Mouse (Mus musculus): ENCODE measurements at regions not wholly inside any gene's neighbourhood (a gene's known extent, or its start where the extent isn't known, plus 50 kb on each side); places are given as distances from the start of the nearest gene placed in this dataset.
"Not testable (repeated sequence)": the region's sequence is repeated elsewhere in the genome, so short reads cannot be mapped to it uniquely, and the experiment has no call there.

GRCm38 (mm10) chr15:5847413-5848100, 452.0 kb upstream of the Dab2 start:
- no peak for ATAC-seq (replicated peaks; ENCODE audit: extremely low read depth, insufficient read depth, low FRiP score)
- WGBS: 88% methylated on average over 3 of the region's 3 CpGs
- Histone ChIP-seq H3K4me3 (ENCODE audit: low read length) (no peak overlapping the region), H3K36me3 (ENCODE audit: control insufficient read depth, insufficient read depth) (no peaks in the 10 kb centered on the region), H3K9ac (ENCODE audit: low read length) (no peak overlapping the region), H3K27ac (ENCODE audit: low read length) (no peak overlapping the region), H3K27me3 (ENCODE audit: control insufficient read depth, insufficient read depth, low read length) (no peaks in the 10 kb centered on the region), H3K4me1 (ENCODE audit: control insufficient read depth, insufficient read depth, low read length) (peaks cover under 1% of the 10 kb centered on the region; the same call in 1 of the 2 replicates), H3K9me3 (replicated peaks; ENCODE audit: control insufficient read depth, low read length) (no peaks in the 10 kb centered on the region), H3K4me2 (ENCODE audit: low read depth, low read length) (no peak overlapping the region)

DNA sequence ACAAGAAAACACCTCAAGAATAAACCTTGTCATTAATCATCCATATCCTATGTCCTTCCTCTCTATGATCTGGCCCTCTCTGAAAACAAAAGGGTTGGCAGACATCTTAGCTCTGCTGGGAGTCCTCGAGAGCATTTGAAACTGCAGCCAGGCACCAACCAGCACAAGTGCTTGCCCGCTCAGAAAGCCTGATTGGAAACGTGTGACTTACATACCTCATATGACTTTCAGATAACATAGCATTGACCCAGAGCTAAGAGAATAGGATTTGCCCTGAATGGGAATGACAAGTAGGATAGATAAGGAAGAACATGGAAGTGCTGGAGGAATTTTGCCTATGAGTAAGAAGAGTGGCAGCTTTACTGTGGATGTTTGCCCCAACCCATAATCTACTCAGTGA, 447.1 kb upstream of the Dab2 start:
- no peaks in the 10 kb centered on the region for H3K9me3 ChIP-seq (replicated peaks; ENCODE audit: control insufficient read depth, low read length)
- H3K27ac ChIP-seq (ENCODE audit: low read length): no peak overlapping the region
- no peak overlapping the region for H3K4me3 ChIP-seq (ENCODE audit: low read length)
- H3K9ac ChIP-seq (ENCODE audit: low read length): no peak overlapping the region
- peak; percentile 55; the same call in 1 of the 2 replicates for ATAC-seq (replicated peaks; ENCODE audit: extremely low read depth, insufficient read depth, low FRiP score)
- H3K4me2 ChIP-seq (ENCODE audit: low read depth, low read length): no peak overlapping the region
- no peaks in the 10 kb centered on the region for H3K36me3 ChIP-seq (ENCODE audit: control insufficient read depth, insufficient read depth)
- peaks cover 3% of the 10 kb centered on the region; the same call in 1 of the 2 replicates for H3K4me1 ChIP-seq (ENCODE audit: control insufficient read depth, insufficient read depth, low read length)
- no peaks in the 10 kb centered on the region for H3K27me3 ChIP-seq (ENCODE audit: control insufficient read depth, insufficient read depth, low read length)
- 27% methylated on average over 3 of the region's 3 CpGs for WGBS

DNA sequence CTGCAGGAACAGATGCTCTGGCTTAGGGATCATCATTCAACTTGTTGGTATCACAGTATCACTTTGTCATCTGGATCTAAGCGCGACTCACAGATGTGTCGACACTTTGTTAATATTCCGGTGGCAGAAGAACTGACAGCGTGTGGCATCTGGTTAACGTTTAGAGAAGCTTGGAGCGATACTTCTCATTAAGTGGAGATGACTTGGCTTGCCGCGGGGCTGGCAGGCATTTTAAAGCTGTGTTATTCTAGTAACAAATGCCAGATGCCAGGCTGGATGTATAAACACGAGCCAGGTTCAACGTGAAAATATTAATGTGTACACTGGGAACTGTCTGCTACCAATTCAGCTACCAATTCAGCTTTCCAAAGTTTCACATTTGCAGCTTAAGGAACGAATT, 430.3 kb upstream of the Dab2 start:
- peak overlapping the region; percentile 38 for H3K4me2 ChIP-seq (ENCODE audit: low read depth, low read length)
- no peaks in the 10 kb centered on the region for H3K36me3 ChIP-seq (ENCODE audit: control insufficient read depth, insufficient read depth)
- no peak overlapping the region for H3K27ac ChIP-seq (ENCODE audit: low read length)
- H3K27me3 ChIP-seq (ENCODE audit: control insufficient read depth, insufficient read depth, low read length): no peaks in the 10 kb centered on the region
- no peak overlapping the region for H3K9ac ChIP-seq (ENCODE audit: low read length)
- no peaks in the 10 kb centered on the region for H3K4me1 ChIP-seq (ENCODE audit: control insufficient read depth, insufficient read depth, low read length)
- ATAC-seq (replicated peaks; ENCODE audit: extremely low read depth, insufficient read depth, low FRiP score): no peak
- WGBS: 29% methylated on average over 12 of the region's 12 CpGs
- H3K9me3 ChIP-seq (replicated peaks; ENCODE audit: control insufficient read depth, low read length): no peaks in the 10 kb centered on the region
- H3K4me3 ChIP-seq (ENCODE audit: low read length): peak overlapping the region; percentile 16

- H3K4me2 ChIP-seq (ENCODE audit: low read depth, low read length): peak overlapping the region; percentile 38
- H3K27ac ChIP-seq (ENCODE audit: low read length): no peak overlapping the region
- ATAC-seq (replicated peaks; ENCODE audit: extremely low read depth, insufficient read depth, low FRiP score): no peak
- no peaks in the 10 kb centered on the region for H3K4me1 ChIP-seq (ENCODE audit: control insufficient read depth, insufficient read depth, low read length)
- no peak overlapping the region for H3K9ac ChIP-seq (ENCODE audit: low read length)
- H3K9me3 ChIP-seq (replicated peaks; ENCODE audit: control insufficient read depth, low read length): no peaks in the 10 kb centered on the region
- no peak overlapping the region for H3K4me3 ChIP-seq (ENCODE audit: low read length)
- no peaks in the 10 kb centered on the region for H3K27me3 ChIP-seq (ENCODE audit: control insufficient read depth, insufficient read depth, low read length)
- no peaks in the 10 kb centered on the region for H3K36me3 ChIP-seq (ENCODE audit: control insufficient read depth, insufficient read depth)
- 64% methylated on average over 2 of the region's 2 CpGs for WGBS
Observed at GRCm38 (mm10) chr15:5869866-5870265, 429.7 kb upstream of the Dab2 start.

DNA sequence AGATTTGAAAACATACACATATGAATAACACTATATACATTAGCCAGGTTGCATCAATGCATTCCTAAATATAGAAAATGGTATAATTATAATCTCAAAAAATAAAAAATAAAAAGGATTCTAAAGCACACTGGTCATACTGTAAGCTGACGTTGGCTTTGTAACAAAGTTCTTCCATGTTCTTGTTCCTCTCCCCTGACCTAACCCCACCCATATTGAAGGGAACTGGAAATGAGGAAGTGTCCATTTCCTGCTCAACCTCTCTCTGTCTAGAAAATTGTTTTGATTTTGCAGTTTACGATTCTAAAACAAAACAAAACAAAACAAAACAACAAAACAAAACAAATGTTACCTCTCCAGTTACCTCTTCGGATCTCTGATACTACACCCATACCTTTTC, 427.5 kb upstream of the Dab2 start:
- Histone ChIP-seq H3K4me3 (ENCODE audit: low read length) (no peak overlapping the region), H3K27me3 (ENCODE audit: control insufficient read depth, insufficient read depth, low read length) (no peaks in the 10 kb centered on the region), H3K9me3 (replicated peaks; ENCODE audit: control insufficient read depth, low read length) (no peaks in the 10 kb centered on the region), H3K4me2 (ENCODE audit: low read depth, low read length) (no peak overlapping the region), H3K36me3 (ENCODE audit: control insufficient read depth, insufficient read depth) (no peaks in the 10 kb centered on the region), H3K27ac (ENCODE audit: low read length) (no peak overlapping the region), H3K4me1 (ENCODE audit: control insufficient read depth, insufficient read depth, low read length) (no peaks in the 10 kb centered on the region), H3K9ac (ENCODE audit: low read length) (no peak overlapping the region)
- ATAC-seq (replicated peaks; ENCODE audit: extremely low read depth, insufficient read depth, low FRiP score): no peak
- 68% methylated on average over 3 of the region's 3 CpGs for WGBS

GRCm38 (mm10) chr15:5877749-5878148, 421.8 kb upstream of the Dab2 start:
- H3K4me3 ChIP-seq (ENCODE audit: low read length): no peak overlapping the region
- no peaks in the 10 kb centered on the region for H3K27me3 ChIP-seq (ENCODE audit: control insufficient read depth, insufficient read depth, low read length)
- no peak overlapping the region for H3K27ac ChIP-seq (ENCODE audit: low read length)
- no peak for ATAC-seq (replicated peaks; ENCODE audit: extremely low read depth, insufficient read depth, low FRiP score)
- H3K4me1 ChIP-seq (ENCODE audit: control insufficient read depth, insufficient read depth, low read length): no peaks in the 10 kb centered on the region
- H3K9ac ChIP-seq (ENCODE audit: low read length): no peak overlapping the region
- H3K4me2 ChIP-seq (ENCODE audit: low read depth, low read length): no peak overlapping the region
- H3K36me3 ChIP-seq (ENCODE audit: control insufficient read depth, insufficient read depth): no peaks in the 10 kb centered on the region
- 80% methylated on average over 5 of the region's 5 CpGs for WGBS
- H3K9me3 ChIP-seq (replicated peaks; ENCODE audit: control insufficient read depth, low read length): no peaks in the 10 kb centered on the region

DNA sequence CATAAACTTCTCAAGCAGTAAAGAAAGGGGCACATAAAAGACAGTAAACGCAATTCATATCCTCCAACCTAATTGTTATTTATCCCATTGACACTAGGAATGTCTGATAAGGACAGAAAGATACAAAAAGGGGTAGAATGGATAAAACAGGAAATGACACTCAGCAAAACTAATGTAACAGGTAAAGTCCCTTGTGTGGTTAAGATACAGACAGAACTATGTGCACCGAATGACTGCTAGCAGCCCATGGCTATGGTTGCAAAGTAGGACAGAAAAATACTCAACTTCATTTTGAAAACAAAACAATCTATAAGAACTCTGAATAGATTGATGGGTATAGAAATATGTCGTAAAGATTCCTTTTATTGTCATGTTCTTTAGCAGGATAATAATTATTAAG, 408.4 kb upstream of the Dab2 start:
- no peak for ATAC-seq (replicated peaks; ENCODE audit: extremely low read depth, insufficient read depth, low FRiP score)
- 72% methylated on average over 3 of the region's 3 CpGs for WGBS
- Histone ChIP-seq H3K4me3 (ENCODE audit: low read length) (no peak overlapping the region), H3K36me3 (ENCODE audit: control insufficient read depth, insufficient read depth) (no peaks in the 10 kb centered on the region), H3K9me3 (replicated peaks; ENCODE audit: control insufficient read depth, low read length) (no peaks in the 10 kb centered on the region), H3K4me2 (ENCODE audit: low read depth, low read length) (no peak overlapping the region), H3K27ac (ENCODE audit: low read length) (no peak overlapping the region), H3K27me3 (ENCODE audit: control insufficient read depth, insufficient read depth, low read length) (no peaks in the 10 kb centered on the region), H3K9ac (ENCODE audit: low read length) (no peak overlapping the region), H3K4me1 (ENCODE audit: control insufficient read depth, insufficient read depth, low read length) (no peaks in the 10 kb centered on the region)

- WGBS: 52% methylated on average over 3 of the region's 3 CpGs
- Histone ChIP-seq H3K9me3 (replicated peaks; ENCODE audit: control insufficient read depth, low read length) (no peaks in the 10 kb centered on the region), H3K36me3 (ENCODE audit: control insufficient read depth, insufficient read depth) (no peaks in the 10 kb centered on the region), H3K4me1 (ENCODE audit: control insufficient read depth, insufficient read depth, low read length) (no peaks in the 10 kb centered on the region), H3K4me2 (ENCODE audit: low read depth, low read length) (no peak overlapping the region), H3K27ac (ENCODE audit: low read length) (no peak overlapping the region), H3K27me3 (ENCODE audit: control insufficient read depth, insufficient read depth, low read length) (no peaks in the 10 kb centered on the region), H3K9ac (ENCODE audit: low read length) (no peak overlapping the region), H3K4me3 (ENCODE audit: low read length) (no peak overlapping the region)
- no peak for ATAC-seq (replicated peaks; ENCODE audit: extremely low read depth, insufficient read depth, low FRiP score)
Observed at GRCm38 (mm10) chr15:5892034-5892433, 407.6 kb upstream of the Dab2 start.

- not testable (repeated sequence) for H3K9me3 ChIP-seq (replicated peaks; ENCODE audit: control insufficient read depth, low read length); H3K4me3 ChIP-seq (ENCODE audit: low read length); H3K4me1 ChIP-seq (ENCODE audit: control insufficient read depth, insufficient read depth, low read length); ATAC-seq (replicated peaks; ENCODE audit: extremely low read depth, insufficient read depth, low FRiP score); H3K36me3 ChIP-seq (ENCODE audit: control insufficient read depth, insufficient read depth); H3K27ac ChIP-seq (ENCODE audit: low read length); H3K4me2 ChIP-seq (ENCODE audit: low read depth, low read length); H3K9ac ChIP-seq (ENCODE audit: low read length); H3K27me3 ChIP-seq (ENCODE audit: control insufficient read depth, insufficient read depth, low read length)
- 81% methylated on average over 5 of the region's 5 CpGs for WGBS
Observed at GRCm38 (mm10) chr15:5895688-5896470, 403.7 kb upstream of the Dab2 start.
